Mouse (Mus musculus): Measurements from ENCODE around the gene Hsd3b2. TPM values are rescaled to one million over a fixed set of nuclear protein-coding genes. Genes with fewer than 3 reads are reported as not detected.

Gene Hsd3b2
- polyA plus RNA-seq, 1 experiment from 2014 or later, result not detected

GRCm38 (mm10) chr3:98720740-98721139 lies 3.6 kb downstream of the Hsd3b2 start:
- no peaks in the 10 kb centered on the region for H3K4me1 ChIP-seq (ENCODE audit: control insufficient read depth, insufficient read depth, low read length)
- DNase-seq (ENCODE audit: low spot score) (no peak), ATAC-seq (replicated peaks; ENCODE audit: insufficient number of reproducible peaks, low FRiP score, low TSS enrichment, low read depth) (no peak)
- H3K4me2 ChIP-seq (ENCODE audit: low read depth, low read length), result no peak overlapping the region
- no peak overlapping the region for H3K27ac ChIP-seq (replicated peaks; ENCODE audit: low read depth, low read length)
- no peak overlapping the region for H3K4me3 ChIP-seq (ENCODE audit: low read depth, low read length)
- no peak overlapping the region for H3K9ac ChIP-seq (replicated peaks; ENCODE audit: low read length)
- no peaks in the 10 kb centered on the region for H3K9me3 ChIP-seq (replicated peaks; ENCODE audit: control insufficient read depth, low read length)
- H3K36me3 ChIP-seq (replicated peaks; ENCODE audit: control insufficient read depth, insufficient read depth, low read depth, low read length), result no peaks in the 10 kb centered on the region
- H3K27me3 ChIP-seq (ENCODE audit: control insufficient read depth, insufficient read depth, low read length), result no peaks in the 10 kb centered on the region

DNA sequence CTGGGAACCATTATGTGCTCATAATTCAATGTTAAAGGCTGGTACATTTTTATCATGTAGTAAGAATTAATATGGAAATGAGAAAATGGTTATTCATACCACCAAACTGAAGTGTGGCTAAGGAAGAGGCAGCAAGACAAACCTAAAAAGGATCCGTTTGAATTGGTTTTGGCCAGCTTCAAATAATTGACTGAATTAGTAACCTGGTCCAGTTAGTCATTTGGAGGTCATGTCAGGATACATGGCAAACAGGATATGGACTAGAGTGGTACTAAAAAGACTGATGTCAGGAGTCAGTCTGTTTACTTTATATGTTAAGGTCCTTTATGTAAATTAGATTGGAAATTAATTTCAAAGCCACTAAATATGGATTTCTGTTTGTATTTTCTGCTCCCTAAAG lies 41.9 kb downstream of the Hsd3b2 start:
- ATAC-seq (replicated peaks; ENCODE audit: insufficient number of reproducible peaks, low FRiP score, low TSS enrichment, low read depth) (no peak), DNase-seq (ENCODE audit: low spot score) (no peak)
- Histone ChIP-seq H3K27ac (replicated peaks; ENCODE audit: low read depth, low read length) (no peak overlapping the region), H3K4me3 (ENCODE audit: low read depth, low read length) (no peak overlapping the region), H3K9me3 (replicated peaks; ENCODE audit: control insufficient read depth, low read length) (no peaks in the 10 kb centered on the region), H3K4me1 (ENCODE audit: control insufficient read depth, insufficient read depth, low read length) (no peaks in the 10 kb centered on the region), H3K9ac (replicated peaks; ENCODE audit: low read length) (no peak overlapping the region), H3K27me3 (ENCODE audit: control insufficient read depth, insufficient read depth, low read length) (no peaks in the 10 kb centered on the region), H3K4me2 (ENCODE audit: low read depth, low read length) (no peak overlapping the region), H3K36me3 (replicated peaks; ENCODE audit: control insufficient read depth, insufficient read depth, low read depth, low read length) (no peaks in the 10 kb centered on the region)
- 77% methylated on average over 1 of the region's 1 CpGs for WGBS

- H3K27me3 ChIP-seq (ENCODE audit: control insufficient read depth, insufficient read depth, low read length), result no peaks in the 10 kb centered on the region
- no peaks in the 10 kb centered on the region for H3K9me3 ChIP-seq (replicated peaks; ENCODE audit: control insufficient read depth, low read length)
- H3K4me3 ChIP-seq (ENCODE audit: low read depth, low read length), result no peak overlapping the region
- DNase-seq (ENCODE audit: low spot score) (no peak), ATAC-seq (replicated peaks; ENCODE audit: insufficient number of reproducible peaks, low FRiP score, low TSS enrichment, low read depth) (no peak)
- H3K9ac ChIP-seq (replicated peaks; ENCODE audit: low read length), result no peak overlapping the region
- no peaks in the 10 kb centered on the region for H3K36me3 ChIP-seq (replicated peaks; ENCODE audit: control insufficient read depth, insufficient read depth, low read depth, low read length)
- no peak overlapping the region for H3K27ac ChIP-seq (replicated peaks; ENCODE audit: low read depth, low read length)
- no peak overlapping the region for H3K4me2 ChIP-seq (ENCODE audit: low read depth, low read length)
- H3K4me1 ChIP-seq (ENCODE audit: control insufficient read depth, insufficient read depth, low read length), result no peaks in the 10 kb centered on the region
Measured at GRCm38 (mm10) chr3:98680786-98681185, 43.6 kb downstream of the Hsd3b2 start.

Other genes with a start within 250 kb of the Hsd3b2 start
- not detected in 2 replicates for gene Hsd3b4, start 214.0 kb downstream of the Hsd3b2 start, polyA plus RNA-seq (2014; fragmentation: Nextera tagmentation; extraction: Ambion mirVana)
- not detected in 2 replicates for gene Gm10681, start 135.7 kb downstream of the Hsd3b2 start, polyA plus RNA-seq (2014; fragmentation: Nextera tagmentation; extraction: Ambion mirVana)
- not detected in 2 replicates for gene Hsd3b5, start 94.3 kb downstream of the Hsd3b2 start, polyA plus RNA-seq (2014; fragmentation: Nextera tagmentation; extraction: Ambion mirVana)
- gene Hsd3b3, start 38.6 kb upstream of the Hsd3b2 start, polyA plus RNA-seq (2014; fragmentation: Nextera tagmentation; extraction: Ambion mirVana), result not detected in 2 replicates
- 19.3 and 20.1 TPM in 2 replicates for gene Hsd3b6, start 89.9 kb upstream of the Hsd3b2 start, polyA plus RNA-seq (2014; fragmentation: Nextera tagmentation; extraction: Ambion mirVana)
- gene Hsd3b1, start 135.3 kb upstream of the Hsd3b2 start, polyA plus RNA-seq (2014; fragmentation: Nextera tagmentation; extraction: Ambion mirVana), result 0.33 and 0.34 TPM in 2 replicates
- gene Hao2, start 168.7 kb upstream of the Hsd3b2 start, polyA plus RNA-seq (2014; fragmentation: Nextera tagmentation; extraction: Ambion mirVana), result not detected in 2 replicates